Mouse (Mus musculus) layer of hippocampus, adult 11-12 months (tissue): ENCODE measurements around the gene Zfp800.

ENCODE experiments used
- DNase-seq: peaks from one replicate; pipeline ENCODE4 v3.0.0; 2022; ENCODE audit warnings: low spot score

Zfp800 gene

DNA sequence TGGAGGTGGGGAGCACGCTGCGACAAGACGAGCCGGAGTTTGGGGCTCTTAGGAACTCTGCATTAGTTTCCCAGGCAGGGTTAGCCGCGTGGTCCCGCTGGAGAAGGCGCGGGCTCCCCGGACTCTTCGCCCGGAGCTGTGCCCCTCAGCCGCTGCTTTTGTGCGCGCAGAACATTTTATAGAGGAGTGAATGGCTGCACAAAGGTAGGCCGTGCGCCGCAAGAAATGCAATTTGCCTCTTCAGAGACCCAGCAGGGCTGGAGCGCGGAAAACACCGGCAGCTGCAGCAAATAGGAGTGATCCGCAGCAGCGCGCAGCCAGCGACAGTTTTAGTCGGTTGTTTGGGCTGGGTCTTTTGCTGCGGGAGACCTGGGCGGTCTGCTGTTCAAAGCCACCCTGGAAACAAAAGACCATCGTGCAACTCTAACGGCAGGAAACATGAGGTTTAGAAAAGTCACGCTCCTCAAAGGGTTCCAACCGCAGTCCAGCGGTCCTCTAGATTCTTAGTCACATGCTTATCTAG is at the start of gene Zfp800:
Gene Zfp800, minus strand, starts transcription at position 325 of the 523 bp plus-strand sequence.
- no peak for DNase-seq

DNA sequence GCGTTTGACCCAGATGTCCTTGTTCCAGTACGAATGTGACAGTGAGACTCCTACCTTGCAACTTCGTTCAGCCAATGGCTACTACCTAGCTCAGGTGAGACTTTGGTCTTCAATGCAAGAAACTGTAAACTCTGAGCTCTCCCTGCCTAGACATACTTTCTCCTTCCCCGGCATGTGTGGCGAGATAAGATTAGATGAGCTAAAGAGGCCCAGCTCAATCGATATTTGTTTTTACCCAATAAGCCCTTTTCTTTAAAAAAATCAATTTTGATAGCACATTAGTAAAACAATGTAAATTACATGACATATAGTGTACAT is 33.7 kb upstream of the Zfp800 start:
- DNase-seq: no peak

DNA sequence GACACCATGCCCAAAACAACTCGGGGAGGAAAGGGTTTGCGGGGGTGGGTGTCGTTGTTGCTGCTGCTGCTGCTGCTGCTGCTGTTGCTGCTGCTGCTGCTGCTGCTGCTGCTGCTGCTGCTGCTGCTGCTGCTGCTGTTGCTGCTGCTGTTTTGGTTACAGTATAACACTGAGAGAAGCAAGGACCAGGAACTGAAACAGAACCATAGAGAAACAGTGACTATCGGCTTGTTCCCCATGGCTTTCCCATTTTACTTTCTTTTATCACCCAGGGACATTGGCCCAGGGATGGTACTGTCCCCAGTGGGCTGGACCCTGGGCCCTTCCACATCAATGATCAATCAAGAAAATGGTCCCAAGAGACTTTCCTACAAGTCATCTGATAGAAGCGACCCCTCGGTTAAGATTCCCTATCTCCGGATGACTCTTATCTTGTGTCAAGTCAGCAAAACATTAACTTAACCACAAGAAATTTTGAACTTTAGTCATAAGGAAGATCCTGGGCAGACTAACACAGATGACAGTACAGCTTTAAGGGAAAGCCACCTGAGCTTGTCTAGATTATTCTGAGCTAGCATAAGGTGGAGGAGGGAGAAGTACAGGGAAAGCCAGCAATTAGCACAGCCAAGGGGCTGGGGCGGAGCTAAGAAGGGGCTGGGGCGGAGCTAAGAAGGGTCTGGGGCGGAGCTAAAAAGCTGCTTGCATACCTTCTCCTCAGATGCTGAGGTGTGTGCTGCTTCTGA is 33.2 kb upstream of the Zfp800 start:
- DNase-seq: no peak

DNA sequence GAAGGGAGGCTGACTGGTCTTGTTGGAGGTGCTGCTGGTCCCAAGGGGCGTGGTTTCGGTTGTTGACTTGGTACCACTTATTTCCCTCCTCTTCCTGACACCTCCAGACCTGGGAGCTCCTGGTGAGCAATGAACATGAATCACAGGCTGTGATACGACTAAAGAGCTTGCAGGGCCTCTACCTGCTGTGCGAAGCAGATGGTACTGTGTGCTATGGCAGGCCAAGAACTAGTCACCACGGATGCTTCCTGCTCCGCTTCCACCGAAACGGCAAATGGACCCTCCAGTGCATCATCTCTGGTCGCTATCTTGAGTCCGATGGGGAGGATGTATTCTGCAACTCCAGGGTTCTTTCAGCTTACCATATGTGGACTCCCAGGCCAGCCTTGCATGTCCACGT is 32.1 kb upstream of the Zfp800 start:
- no peak for DNase-seq

DNA sequence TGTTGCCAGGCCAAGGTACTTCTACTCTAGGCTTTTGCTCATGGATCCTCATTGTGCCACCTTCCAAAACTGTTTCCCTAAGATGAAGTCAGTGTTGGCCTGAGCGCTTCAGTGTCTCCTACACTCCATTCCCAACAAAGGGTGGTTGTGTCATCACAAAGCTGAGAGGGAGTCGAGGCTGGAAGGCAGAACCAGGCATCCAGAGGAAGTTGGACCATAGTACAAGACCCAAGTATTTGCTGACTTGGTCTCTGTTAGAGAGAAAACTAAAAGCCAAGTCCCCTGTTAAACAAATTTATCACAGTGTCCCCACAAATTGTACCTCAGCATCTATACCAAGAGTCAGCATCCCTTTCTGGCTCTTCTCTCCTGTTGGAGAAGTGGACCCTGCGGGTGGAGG is 30.5 kb upstream of the Zfp800 start, which contains the start of gene Gcc1:
Gene Gcc1, minus strand, starts transcription at position 101 of the 400 bp plus-strand sequence.
- DNase-seq: no peak

DNA sequence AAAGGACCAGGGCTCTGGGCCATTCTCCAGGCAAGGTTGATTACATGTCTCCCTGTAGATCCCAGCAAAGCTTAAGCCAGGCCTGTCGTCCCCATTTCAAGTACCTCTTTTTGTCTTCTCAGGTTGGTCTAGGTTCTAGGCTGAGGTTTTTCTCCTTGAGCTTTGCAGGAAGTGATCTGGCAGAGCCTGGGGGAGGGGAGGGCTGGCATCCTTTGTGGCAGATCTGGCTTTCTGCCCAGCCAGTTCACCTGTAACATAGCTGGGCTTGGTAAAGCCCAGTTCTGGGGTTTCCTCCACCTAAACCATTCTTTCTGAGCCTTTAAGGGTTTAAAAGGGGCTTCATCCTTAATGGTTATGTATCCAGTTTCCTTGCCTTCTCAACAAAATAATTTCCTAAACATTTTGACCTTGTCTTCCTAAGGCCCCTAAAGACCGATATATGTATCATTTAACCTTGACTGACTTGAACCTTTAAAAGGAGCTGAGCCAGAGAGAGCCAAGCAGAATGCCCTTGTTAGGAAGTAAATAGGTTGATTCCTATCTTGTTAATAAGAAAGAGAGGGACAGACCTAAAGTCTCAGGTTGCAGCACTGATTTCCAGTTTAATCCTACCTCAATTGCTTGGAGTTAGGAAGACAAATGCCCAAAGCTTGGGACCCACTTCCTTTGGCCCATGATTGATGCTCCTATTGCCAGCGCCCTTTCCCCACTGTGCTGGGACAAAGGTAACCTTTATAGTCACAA is 29.5 kb upstream of the Zfp800 start, which contains the start of gene Fscn3:
Gene Fscn3, plus strand, starts transcription at position 694 of the 744 bp plus-strand sequence.
- no peak for DNase-seq

DNA sequence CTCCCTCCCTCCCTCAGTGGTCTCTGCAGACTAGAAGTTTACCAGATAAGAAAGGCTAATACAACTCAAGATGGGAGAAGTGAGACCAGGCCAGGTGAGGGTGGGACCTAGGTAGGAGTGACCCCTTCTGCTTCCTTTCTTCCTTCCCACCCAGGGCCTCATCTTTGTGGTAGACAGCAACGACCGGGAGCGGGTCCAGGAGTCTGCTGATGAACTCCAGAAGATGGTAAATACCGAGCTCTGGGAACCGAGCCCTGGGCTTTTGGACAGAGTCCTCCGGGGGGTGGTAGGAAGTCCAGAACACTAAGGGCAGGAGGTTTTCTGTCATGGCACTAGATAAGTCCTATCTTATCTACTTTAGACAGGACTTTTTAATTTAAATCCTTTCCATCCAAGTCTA is 27.2 kb upstream of the Zfp800 start:
- DNase-seq: no peak

DNA sequence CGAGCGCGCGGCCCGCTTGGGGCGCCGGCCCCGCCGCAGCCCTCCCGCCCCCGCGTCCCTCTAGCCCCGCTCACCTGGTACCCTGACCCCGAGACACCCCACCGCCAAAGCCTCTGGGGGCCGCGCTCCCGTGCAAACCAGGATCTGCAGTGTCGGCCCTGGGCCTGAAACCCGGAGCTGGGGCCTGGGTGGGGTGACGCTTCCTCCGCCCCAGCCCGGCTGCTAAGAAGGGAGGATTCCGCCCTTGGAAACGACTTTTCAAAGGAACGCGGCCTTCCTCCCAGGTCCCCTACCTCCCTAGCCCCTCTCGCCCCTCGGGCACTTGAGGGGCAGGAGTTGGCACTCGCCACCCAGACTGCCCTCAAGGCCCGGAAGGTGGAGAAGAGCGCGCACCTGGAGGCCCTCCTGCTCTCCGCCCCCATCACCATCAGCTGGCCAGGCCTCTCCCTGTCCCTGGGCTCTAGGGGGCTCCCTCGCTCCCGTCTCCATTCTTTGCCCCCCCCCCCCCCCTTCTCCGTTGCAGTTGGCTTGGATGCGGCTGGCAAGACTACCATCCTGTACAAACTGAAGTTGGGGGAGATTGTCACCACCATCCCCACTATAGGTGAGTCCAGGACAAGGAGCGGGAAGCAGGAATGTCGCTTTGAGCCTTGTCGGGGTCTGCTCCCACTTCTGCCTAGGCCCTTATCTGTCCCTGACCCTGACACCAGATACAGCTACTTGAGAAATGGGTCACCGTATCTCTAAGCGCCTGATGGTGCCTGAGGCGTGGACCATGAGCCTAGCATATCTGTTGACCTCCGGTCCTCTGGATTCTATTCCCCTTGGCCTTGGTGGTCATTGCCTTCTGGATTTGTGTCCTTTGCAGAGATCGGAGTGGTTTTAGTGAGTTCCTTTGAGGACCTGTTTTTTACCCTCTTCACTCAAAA is 26.2 kb upstream of the Zfp800 start:
- peak; percentile 61 for DNase-seq

DNA sequence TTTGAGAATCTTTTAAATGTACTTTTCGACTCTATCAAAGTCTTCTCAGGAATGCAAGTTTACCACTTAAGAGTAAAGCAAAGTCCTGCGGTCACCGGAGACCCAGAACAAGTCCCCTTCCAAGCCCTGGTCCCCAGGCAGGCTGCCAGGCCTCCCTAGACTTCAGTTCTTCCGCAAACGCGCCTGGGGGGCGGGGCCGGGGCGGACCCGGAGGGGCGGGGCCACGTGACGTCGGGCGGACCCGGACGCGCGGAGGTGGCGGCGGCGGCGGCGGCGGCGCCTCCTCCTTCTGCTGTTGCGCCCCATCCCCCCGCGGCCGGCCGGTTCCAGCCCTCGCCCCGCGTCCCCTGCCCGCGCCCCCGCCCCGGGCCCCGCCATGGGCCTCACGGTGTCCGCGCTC is 25.5 kb upstream of the Zfp800 start, which contains the start of gene Arf5:
Gene Arf5, plus strand, starts transcription at position 248 of the 400 bp plus-strand sequence.
- peak; percentile 94 for DNase-seq

DNA sequence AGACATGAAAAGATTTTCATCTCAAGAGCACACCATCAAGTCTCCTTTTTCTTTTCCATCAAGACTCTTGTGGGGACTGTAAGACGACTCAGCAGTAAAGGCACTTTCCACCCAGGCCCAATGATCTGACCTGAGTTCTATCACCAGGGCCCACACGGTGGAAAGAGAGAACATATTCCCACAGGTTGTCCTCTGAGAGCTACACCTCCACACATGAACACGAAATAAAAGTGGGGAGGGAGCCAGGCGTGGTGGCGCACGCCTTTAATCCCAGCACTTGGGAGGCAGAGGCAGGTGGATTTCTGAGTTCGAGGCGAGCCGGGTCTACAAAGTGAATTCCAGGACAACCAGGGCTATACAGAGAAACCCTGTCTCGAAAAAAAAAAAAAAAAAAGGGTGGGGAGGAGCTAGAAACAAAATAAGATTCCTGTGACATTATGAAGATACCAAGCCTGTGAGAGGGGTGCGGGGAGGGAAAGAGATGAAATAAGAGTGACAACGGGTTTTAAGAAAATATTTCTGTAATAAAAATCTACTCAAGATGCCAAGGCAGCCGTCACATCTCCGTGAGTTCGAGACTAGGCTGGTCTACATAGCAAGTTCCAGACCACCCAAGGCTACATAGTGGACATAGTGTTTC is 25.0 kb upstream of the Zfp800 start:
- peak; percentile 37 for DNase-seq

DNA sequence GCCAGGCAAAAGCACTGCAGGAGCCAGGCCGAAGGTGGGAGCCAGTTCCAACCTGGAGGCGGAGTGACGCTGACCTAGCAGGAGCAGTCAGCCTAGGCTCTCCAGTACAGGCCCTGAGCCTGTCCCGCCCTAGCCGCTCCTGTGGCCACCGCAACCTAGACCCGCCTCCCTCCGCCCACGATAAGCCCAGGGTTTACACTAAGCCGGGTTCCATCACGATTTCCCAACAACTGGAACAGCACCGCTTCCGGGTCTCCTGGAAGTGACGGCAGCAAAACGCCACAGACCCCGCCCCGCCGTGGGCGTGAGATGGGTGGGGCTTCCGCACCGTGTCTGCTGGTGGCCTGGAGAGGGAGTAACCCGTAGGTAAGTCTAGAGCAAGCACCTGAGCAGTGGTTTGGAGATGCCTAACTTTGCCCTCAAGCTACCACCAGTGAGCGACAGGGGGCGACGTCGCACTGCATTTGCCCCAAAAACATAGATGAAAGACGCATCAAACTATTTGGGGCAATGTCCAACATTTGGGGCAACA is 23.7 kb upstream of the Zfp800 start:
- DNase-seq: peak; percentile 96

DNA sequence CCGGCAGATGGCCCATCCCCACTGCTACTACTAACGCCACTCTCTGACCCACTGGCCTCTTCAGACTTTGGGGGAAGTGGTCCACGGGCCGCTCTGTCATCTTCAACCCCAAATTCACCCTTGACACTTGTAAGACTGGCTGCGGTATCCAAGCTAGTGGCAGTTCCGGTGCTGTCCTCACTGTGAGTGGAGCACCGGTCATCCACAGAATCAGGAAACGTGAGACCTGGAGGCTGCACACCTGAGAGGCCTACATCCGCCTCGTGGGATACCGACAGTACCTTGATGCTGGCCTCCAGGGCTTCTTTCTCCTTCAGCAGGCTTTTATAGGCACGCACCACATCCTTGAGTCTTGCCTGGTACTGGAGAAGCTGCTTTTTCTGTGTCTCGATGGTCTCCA is 23.1 kb upstream of the Zfp800 start:
- DNase-seq: no peak

DNA sequence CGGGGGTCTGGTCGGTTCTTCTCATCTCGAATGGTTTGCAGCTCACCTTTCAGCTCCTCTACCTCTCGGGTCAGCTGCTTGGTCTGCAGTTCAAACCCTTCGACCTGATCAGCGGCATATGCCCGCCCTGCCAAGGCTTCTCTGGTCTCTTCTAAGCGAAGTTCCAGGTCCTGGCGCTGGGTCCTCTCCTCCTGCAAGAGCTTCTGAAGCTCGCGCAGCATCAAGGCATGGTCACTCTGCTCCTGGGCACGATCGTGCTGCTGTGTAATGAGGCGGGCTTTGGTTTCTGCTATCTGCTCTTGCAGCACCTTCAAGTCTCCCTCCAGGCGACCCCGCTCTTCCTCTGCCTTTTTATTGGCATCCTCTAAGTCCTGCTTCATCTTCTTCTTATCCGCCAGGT is 22.6 kb upstream of the Zfp800 start:
- no peak for DNase-seq

DNA sequence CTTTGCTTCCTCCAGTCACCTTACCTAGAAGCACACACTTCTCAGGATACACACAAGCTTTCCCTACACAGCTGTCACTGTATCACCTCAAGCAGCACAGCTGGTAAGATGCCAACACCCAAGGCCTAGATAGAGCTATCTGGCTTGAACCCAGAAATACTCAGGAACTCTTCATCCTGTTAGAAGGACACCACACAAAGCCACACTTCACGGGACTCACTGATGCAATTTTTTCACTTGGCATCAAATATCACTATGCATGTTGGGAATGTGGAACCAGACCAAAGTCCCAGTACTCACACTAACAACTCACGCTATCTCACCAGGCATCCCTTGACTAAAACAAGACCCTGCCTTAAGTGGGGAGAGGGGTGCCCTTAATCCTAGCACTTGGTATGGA is 21.9 kb upstream of the Zfp800 start:
- no peak for DNase-seq

DNA sequence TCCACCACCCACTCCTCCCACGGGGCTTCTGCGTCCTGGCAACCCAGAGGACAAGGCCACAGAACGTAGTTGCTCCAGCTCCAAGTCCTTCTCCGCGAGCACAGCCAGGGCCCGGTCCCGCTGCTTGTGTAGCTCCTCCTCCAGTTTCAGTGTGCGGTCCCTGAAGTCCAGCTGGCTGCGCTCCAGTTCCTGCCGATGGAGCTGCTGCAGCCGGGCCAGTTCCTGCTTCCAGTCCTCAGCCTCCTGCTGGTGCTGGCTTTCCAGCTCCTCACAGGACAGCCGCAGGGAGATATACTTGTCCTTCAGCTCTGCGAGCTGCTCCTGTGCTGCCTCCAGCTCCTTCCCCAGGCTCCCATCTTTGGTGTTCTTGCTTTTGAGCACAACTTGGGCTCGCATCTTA is 20.6 kb upstream of the Zfp800 start:
- peak; percentile 71 for DNase-seq

DNA sequence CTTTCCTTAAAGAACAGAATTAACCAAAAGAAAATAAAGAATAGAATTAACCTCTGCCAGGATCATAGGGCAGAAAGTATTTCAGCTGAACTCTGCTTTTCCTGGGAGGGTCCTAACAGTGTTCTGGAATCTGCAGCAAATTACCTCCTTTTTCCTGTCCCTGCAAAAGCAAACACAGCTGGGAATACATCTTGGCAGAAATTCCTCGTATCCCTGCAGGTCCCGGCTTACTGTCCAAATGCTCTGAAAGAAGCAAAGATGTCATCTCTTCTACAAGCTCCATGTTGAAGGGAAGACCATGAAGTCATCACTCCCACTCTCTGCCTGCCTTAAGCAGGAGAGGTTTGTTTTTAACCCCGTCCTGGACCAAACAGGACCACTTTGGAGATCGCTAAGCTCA is 19.2 kb upstream of the Zfp800 start:
- DNase-seq: no peak

DNA sequence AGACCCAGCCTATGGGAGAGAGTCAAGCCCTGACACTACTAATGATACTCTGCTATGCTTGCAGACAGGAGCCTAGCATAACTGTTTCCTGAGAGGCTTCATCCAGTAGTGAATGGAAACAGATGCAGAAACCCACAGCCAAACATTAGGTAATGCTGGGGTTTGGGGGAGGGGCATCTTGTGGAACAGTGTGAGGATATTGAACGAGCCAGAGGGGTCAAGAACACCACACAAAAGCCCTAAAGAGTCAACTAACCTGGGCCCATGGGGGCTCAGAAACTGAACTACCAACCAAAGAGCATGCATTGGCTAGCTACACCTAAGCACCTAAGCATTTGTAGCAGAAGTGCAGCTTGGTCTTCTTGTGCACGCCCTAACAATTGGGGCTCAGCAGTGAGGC is 13.4 kb upstream of the Zfp800 start:
- DNase-seq: no peak

DNA sequence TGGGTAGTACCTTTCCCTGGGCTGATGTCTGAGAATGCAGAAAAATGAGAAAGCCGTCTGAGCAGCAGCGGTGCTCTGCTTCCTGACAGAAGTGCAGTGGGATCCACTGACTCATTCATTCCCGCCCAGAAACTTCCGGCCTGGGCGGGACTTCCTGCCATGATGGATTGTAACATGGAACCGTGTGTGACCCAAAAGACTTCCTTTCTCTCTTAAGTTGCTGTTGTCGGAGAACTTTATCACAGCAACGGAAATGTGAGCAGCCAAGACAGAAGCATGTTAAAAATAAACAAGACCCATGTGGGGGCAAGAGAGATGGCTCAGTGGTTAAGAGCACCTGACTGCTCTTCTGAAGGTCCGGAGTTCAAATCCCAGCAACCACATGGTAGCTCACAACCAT is 12.2 kb upstream of the Zfp800 start:
- no peak for DNase-seq

DNA sequence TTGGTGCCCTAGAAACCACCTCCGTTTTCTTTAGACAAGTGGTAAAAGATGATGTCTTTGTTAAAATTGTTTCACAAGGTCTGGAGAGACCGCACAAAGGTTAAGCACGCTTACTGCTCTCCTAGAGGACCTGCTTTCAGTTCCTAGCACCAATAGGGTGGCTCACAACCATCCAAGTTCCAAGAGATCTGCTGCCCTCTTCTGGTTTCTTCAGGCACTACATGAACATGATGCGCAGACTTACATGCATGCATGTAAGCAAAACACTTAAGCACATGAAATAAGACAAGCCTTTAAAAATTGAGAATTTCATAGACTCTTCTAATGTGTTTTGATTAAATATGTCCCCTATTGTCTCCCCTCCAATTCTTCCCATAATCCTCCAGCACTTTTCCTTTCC is 2.0 kb upstream of the Zfp800 start:
- DNase-seq: no peak

DNA sequence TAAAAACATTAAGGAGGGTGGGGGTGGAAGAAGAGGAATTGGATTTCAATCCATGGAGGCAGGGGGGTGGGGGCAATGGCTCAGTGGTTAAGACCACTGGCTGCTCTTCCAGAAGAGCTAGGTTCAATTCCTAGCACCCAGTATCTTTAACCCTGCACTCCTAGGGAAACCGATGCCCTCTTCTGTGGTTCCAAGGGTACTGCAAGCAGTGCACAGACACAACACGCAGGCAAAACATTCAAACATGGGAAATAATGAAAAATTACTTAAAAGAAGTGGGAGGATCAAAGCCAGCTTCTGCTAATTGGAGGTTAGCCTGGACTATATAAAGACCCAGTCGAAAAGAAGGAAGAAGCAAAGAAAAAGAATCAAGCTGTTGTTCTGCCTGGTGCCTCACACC is 921 bp upstream of the Zfp800 start:
- DNase-seq: no peak

DNA sequence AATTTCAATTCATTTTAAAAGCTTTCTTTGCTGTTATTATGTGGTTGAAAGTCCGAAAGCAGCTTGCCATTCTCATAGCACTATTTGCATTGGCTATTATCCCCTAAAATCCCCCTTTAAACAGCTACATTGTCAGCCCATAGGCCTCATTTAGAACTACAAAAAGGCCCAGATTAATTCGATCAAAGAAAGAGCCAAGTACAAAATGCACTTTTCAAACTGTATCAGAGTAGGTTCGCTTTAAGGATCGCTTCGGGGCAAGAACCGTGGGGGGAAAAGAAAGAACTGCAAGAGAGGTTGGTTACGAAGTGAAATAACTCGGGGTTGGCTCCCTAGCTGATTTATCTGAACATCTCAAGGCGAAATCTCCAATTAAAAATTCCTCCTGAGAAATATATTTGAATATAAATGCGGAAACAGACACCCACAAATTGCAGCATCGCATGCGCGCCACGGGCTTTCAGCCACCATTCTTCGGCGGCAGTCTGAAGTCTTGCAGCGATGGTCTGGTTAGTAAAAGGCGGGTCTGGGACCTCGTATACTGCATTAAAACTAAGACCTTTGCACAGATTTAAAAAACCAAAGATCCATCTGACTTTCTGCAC is 850 bp downstream of the Zfp800 start:
- no peak for DNase-seq
